Mouse (Mus musculus) cortical plate, adult 2 months (tissue): ENCODE results near the gene Hipk1. TPM values are rescaled to one million over a fixed set of nuclear protein-coding genes. Genes with fewer than 3 reads are reported as not detected.

Source experiments
- H3K27ac ChIP-seq: fragments of 200-500 bp; 2 replicates; pipeline ENCODE4 v1.5.1; 2012; ENCODE audit warnings: low read length, control low read depth, inconsistent platforms; ENCODE audit not compliant: insufficient read depth
- H3K4me1 ChIP-seq: fragments of 200-500 bp; 2 replicates; pipeline ENCODE4 v1.6.1; 2011; ENCODE audit warnings: low read length; ENCODE audit not compliant: control insufficient read depth, insufficient read depth
- H3K4me3 ChIP-seq: fragments of 200-500 bp; 2 replicates; pipeline ENCODE4 v1.5.1; 2011; ENCODE audit warnings: mild to moderate bottlenecking, low read length, control low read depth; ENCODE audit not compliant: insufficient read depth
- CTCF ChIP-seq: fragments of 200-500 bp; IDR thresholded peaks from 2 replicates; pipeline ENCODE4 v1.5.1; 2011; ENCODE audit warnings: mild to moderate bottlenecking, control low read depth, low read length; ENCODE audit not compliant: insufficient read depth; ENCODE audit errors: extremely low read depth
- POLR2A ChIP-seq: fragments of 200-500 bp; IDR thresholded peaks from 2 replicates; pipeline ENCODE4 v1.6.1; 2011; ENCODE audit warnings: mild to moderate bottlenecking, low read length, control low read depth; ENCODE audit not compliant: insufficient read depth; ENCODE audit errors: extremely low read depth
- polyA plus RNA-seq: library from polyadenylated mRNA; depleted of rRNA; stranded (reverse); fragments of >200 nt; gene quantifications from 2 replicates; pipeline ENCODE4 v1.2.3, GENCODE M21; 2012

Gene Hipk1
- polyA plus RNA-seq, 1 experiment: 41.2 TPM

- H3K4me1 ChIP-seq: no peaks in the 10 kb centered on the region
- no peak for TF ChIP-seq CTCF
- no peak for TF ChIP-seq POLR2A
- no peak overlapping the region for H3K27ac ChIP-seq
- H3K4me3 ChIP-seq: no peak overlapping the region
Measured at GRCm38 (mm10) chr3:103756920-103757319, 34.4 kb downstream of the Hipk1 start.

GRCm38 (mm10) chr3:103755351-103755750 is 36.0 kb downstream of the Hipk1 start:
- H3K4me1 ChIP-seq: no peaks in the 10 kb centered on the region; the same call in 1 of the 2 replicates
- H3K4me3 ChIP-seq: no peak overlapping the region
- TF ChIP-seq POLR2A: no peak
- no peak for TF ChIP-seq CTCF
- H3K27ac ChIP-seq: no peak overlapping the region

DNA sequence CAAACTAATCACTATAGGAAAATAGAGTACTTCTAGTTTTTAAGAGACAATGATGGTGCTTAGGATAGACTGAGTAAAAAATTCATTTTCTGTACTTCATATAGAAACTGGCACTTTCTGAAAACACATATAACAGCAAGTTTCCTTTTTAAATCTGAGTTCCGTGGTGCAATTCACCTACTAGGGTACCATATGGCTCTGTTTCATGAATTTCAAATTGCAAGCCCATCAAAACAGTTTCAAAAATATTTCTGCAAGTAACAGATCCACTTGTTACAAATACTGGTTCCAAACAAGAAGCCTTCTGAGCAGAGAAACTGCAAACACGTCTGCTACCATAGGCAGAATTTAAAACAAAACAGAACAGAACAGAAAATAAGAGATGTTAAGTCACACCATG is 39.8 kb downstream of the Hipk1 start:
- TF ChIP-seq POLR2A (no peak), CTCF (no peak)
- no peak overlapping the region for H3K27ac ChIP-seq
- no peak overlapping the region for H3K4me3 ChIP-seq
- H3K4me1 ChIP-seq: no peaks in the 10 kb centered on the region; the same call in 1 of the 2 replicates

DNA sequence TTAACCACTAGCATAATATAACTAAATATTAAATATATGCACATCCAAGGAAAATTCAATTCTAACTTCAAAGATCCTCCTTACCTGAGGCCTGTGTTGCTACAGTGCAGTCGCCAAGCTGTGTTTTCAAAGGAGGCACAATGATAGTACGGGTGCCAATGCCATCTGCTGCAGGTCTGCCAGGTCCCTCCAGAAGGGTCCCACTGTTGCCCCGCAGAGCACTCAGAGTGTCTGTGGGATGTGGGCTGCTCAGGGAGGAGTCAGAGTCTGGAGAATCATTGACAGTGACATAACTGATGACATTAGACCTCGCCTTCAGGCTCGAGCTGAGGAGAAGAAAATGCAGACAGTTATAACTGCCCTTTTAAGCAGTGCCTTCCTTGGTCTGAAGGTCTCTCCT is 44.7 kb downstream of the Hipk1 start:
- no peak overlapping the region for H3K27ac ChIP-seq
- no peak overlapping the region for H3K4me3 ChIP-seq
- no peak for TF ChIP-seq POLR2A
- no peak for TF ChIP-seq CTCF
- H3K4me1 ChIP-seq: no peaks in the 10 kb centered on the region; the same call in 1 of the 2 replicates

DNA sequence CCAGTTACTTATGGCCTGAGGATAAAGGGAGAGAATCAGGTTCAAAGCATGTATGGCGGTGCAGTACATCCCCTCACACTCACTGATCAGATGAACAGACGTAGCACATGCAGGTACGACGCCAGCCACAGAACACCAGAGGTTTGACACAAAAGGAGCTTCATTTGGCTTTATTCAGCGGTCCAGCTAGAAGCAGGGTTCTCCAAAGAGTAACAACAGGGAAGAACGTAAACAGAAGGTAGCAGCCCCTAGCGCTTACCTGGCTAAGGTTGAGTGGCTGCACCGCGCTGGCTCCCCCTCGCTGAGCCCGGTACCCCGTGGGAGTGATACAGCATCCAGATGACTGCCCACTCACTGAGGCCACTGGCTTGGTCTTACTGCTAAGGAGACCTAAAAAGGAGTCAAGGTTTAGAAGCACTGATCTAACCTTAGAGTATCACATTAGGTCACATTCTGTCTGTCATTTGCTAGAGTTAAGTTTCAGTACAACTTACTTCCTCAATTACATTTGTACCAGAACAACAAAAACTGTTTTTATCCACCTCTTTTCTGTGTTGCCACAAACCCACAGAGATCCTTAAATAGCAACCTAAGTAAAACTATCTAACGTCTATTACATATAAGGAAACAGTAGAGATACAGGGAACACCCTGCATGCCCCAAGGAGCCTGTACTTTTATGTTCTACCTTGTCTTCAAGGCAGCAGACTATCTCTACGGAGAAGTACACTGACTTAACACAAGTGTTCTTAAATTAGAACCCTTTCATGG is 46.2 kb downstream of the Hipk1 start:
- Histone ChIP-seq H3K4me3 (no peak overlapping the region), H3K27ac (no peak overlapping the region), H3K4me1 (no peaks in the 10 kb centered on the region)
- no peak for TF ChIP-seq CTCF
- TF ChIP-seq POLR2A: no peak

- no peak for TF ChIP-seq CTCF
- TF ChIP-seq POLR2A: no peak
- H3K27ac ChIP-seq: no peak overlapping the region
- H3K4me3 ChIP-seq: no peak overlapping the region
- no peaks in the 10 kb centered on the region for H3K4me1 ChIP-seq
Measured at GRCm38 (mm10) chr3:103743208-103743607, 48.2 kb downstream of the Hipk1 start.

GRCm38 (mm10) chr3:103740342-103740741 is 51.0 kb downstream of the Hipk1 start:
- Histone ChIP-seq H3K27ac (no peak overlapping the region), H3K4me1 (no peaks in the 10 kb centered on the region), H3K4me3 (no peak overlapping the region)
- TF ChIP-seq POLR2A (no peak), CTCF (no peak)

DNA sequence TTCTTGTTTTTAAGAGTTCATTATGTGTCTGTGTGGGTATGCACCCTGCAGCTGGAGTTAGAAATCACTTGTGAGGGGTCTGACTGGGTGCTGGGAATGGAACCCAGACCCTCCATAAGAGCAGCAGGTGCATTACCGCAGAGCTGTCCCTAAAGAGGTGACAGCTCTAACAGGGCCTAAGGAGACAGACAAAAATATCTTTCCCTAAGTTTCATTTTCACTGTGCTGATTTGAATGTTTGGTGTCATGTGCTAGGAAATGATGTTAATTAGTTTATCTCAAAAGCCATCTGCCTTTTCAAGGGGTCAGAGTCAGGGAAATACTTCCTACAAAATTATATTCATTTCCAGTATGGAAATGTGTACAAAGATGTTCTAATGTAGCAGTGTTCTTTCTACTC is 52.0 kb downstream of the Hipk1 start, which contains the start of gene Gm10964:
Gm10964 (plus strand) TSS at position 38 of the 400 bp plus-strand sequence.
- Histone ChIP-seq H3K4me1 (peaks cover under 1% of the 10 kb centered on the region; the same call in 1 of the 2 replicates), H3K27ac (no peak within 1 kb of the TSS), H3K4me3 (no peak within 1 kb of the TSS)
- no peak for TF ChIP-seq POLR2A
- no peak for TF ChIP-seq CTCF

- peak; percentile 94 for TF ChIP-seq CTCF
- TF ChIP-seq POLR2A: no peak
- Histone ChIP-seq H3K4me1 (peaks cover 3% of the 10 kb centered on the region), H3K4me3 (peak within 1 kb of the TSS; percentile 13), H3K27ac (no peak within 1 kb of the TSS)
Measured at GRCm38 (mm10) chr3:103737778-103738571, 53.4 kb downstream of the Hipk1 start, which contains the start of gene Olfml3. Gene Olfml3 (minus strand): TSS chr3:103738001.
